Mouse (Mus musculus) ES-E14 (cell line): ENCODE results near the gene Cactin.

ENCODE experiments used
- CHD2 ChIP-seq: IDR thresholded peaks from 2 replicates; pipeline ENCODE4 v1.6.1; 2014; ENCODE audit warnings: mild to moderate bottlenecking, low read depth, low read length, inconsistent platforms
- HCFC1 ChIP-seq: IDR thresholded peaks from 2 replicates; pipeline ENCODE4 v1.6.1; 2012; ENCODE audit warnings: low read length, inconsistent platforms, borderline replicate concordance; ENCODE audit not compliant: insufficient read depth
- MAFK ChIP-seq: IDR thresholded peaks from 2 replicates; pipeline ENCODE4 v1.6.1; 2014; ENCODE audit warnings: mild to moderate bottlenecking, low read depth, low read length, inconsistent platforms; ENCODE audit not compliant: insufficient read depth
- ZC3H11A ChIP-seq: IDR thresholded peaks from 2 replicates; pipeline ENCODE4 v1.6.1; 2012; ENCODE audit warnings: low read depth, mild to moderate bottlenecking, inconsistent platforms, low read length, borderline replicate concordance

DNA sequence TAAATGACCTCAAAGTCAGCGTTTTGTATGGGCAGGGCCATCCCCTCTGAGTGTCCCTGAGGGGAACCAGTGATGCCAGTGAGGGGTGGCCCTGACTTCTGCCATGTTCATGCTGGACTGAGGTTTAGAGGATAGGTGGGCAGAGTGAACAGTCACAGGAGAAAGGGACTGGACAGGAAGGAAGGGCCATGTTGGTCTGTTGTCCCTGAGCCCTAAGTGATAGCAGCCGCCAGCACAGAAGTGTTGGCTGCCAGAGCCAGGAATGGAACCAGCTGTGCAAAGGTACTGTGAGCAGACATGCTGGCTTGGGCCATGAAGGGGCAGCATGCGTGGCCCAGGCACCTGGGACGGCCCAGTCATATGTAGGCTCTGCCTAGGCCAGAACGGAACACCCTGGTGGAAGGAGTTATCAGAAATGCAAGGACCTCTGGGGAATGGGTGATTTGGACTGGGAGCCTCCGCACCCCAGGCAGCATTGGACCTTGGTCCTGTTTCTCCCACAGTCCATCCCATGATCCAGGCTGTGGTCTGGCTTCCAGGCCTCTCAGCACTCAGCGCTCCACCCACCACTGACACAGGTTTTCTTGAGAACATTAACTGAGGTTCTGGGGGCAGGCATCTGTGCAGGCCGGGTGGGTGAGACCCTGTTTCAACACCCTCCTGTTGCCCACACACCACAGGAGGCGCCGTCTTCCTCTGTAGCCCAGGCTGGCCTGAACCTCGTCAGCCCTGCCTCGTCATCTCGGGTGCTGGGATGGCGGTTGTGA, 21.1 kb upstream of the Cactin start:
- TF ChIP-seq MAFK (no peak), HCFC1 (no peak), ZC3H11A (no peak), CHD2 (no peak)
